Mouse (Mus musculus) 3134 (cell line): ENCODE measurements at regions not wholly inside any gene's neighbourhood (a gene's known extent, or its start where the extent isn't known, plus 50 kb on each side); places are given as distances from the start of the nearest gene placed in this dataset.
A peak's percentile ranks its signal among the peaks of the same experiment; 100 is the strongest.

Source experiments
- DNase-seq: peaks from one replicate; pipeline ENCODE4 v3.0.0-alpha.2; 2011; ENCODE audit warnings: low spot score; ENCODE audit not compliant: insufficient read length; ENCODE audit errors: extremely low read depth

DNA sequence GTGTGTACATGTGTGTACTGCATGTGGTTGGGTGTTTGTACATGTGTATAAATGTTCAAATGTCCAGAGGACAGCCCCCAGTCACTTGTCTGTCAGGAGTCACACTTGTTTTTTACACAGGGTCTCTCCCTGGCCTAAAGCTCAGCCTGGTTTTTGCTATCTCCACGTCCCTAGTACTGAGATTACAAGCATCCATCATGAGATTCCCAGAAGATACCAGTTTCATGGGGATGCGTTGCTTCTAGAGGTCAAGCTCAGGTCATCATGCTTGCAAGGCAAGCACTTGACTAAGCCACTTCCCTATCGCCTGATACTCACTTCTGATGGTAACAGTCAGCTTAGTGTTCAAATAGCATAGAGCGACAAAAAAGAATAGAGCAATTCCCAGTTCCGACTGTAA, 244.1 kb upstream of the Jmjd1c start:
- DNase-seq: no peak

DNA sequence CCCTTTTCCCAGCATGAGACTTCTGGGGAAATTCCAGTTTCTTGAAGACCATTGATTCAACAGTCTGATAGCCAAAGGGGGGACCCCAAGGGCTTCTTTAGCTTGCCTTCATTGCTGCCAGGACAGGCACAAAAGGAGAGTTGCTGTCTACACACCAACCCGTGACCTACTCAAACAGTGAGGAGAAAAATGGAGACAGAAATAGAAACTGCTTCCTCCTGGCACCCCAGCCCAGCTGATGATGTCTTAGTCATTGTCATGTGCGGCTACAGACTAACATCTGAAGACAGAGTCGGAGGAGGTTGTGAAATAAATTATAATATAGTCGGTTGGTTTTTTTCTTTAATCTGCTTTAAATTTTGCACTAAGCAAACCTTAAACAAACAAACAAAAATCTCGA, 243.2 kb upstream of the Jmjd1c start:
- peak; percentile 36 for DNase-seq

DNA sequence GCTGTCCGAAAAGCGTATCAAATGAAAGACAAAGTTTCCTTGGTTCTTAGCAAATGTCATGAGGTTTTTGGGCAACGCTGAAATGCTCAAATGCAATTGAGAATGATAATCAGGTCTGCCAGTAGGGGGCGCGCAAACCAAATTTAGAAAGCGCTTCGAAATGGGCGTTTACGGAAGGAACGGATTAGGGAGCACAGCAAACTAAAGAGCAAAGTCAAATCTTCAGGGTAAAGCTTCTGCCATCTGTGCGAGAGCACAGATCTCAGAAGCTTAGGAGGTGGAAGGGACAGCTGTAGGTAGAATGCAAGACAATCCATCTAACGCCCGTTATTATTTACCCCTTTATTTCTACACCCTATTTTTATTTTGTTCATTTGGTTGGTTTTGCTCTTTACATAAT, 242.7 kb upstream of the Jmjd1c start:
- DNase-seq: peak; percentile 54

DNA sequence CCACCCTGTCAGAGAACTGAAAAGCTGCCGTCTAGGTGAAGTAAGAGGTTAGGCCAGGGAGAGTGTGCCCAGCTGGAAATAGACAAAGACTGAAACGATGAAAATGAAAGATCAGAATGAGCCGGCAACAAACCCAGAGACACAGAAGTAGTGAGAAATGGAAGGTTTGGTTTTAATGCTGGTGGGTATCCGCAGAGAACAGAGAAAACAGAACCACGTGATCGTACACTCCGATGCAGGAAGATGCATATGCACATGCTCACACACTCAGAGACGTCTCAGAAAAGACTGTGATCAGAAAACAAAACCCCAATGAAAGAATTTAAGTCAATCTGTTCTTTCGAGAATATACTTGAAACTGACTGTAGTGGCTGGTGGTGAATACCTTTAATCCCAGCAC, 241.0 kb upstream of the Jmjd1c start:
- DNase-seq: no peak

DNA sequence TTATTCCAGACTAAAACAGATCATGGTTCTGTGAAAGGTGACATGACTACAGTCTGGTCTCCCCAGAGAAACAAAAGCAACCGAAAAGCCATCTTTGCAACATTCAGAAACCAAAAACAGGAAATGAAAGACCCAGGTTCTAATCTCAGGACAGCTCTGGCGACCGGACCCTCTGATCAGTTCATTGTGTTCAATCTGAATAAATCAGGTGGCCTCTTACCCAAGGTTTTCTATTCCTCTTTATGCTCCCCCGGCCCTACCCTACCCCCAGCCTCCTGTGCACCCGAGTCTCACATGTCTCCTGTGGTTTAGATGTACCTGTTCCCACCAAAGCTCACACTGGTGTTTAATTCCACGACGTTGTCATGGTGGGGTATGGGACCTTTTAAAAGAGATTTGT, 238.6 kb upstream of the Jmjd1c start:
- DNase-seq: no peak

DNA sequence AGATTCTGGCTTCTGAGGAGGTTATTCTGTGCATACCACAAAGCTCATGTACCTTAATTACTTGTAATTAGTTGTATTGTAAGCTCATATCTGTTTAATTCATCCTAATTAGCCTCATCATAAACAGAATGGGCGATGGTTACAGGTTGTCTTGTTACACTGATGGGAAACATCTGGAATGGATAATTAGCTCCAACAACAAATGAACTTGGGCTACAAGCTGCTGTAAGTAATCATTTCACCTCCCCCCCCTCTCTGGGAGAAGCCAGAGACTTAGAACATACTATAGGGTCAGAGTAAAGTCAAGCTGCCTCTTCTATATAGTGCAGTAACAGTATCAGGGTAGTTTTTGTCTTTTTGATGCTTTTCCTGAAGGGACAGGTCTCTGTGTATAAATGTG, 234.5 kb upstream of the Jmjd1c start:
- DNase-seq: no peak

DNA sequence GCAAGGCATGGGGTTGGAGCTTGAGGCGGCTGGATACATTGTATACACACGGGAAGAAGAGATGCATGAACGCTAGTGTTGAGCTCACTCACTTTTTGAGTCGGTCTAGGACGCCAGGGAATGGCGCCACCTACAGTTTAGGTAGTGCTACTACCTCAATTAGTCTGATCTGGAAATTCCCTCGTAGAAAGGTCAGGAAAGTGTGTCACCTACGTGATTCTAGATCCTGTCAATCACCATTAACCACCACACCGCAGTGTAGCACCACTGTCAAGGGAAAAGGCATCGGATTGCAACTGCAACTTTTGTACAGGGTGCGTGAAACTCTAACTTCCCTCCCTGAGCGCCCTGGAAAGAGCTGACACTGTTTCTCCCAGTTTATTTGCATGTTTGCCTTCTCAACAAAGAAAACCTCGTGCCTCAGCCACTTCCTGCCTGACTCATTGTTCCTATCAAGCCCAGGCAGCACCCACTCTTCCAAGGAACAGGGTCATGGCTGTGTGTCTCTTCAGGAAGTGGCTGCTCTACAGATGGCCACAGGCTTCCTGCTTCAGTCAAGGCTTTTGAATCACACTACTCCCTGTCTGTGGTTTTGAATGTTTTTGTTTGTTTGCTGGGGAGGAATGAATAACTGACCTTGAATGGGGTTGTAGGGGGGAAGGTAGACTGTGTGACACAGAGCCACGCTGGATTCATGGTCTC, 231.6 kb upstream of the Jmjd1c start:
- peak; percentile 77 for DNase-seq

DNA sequence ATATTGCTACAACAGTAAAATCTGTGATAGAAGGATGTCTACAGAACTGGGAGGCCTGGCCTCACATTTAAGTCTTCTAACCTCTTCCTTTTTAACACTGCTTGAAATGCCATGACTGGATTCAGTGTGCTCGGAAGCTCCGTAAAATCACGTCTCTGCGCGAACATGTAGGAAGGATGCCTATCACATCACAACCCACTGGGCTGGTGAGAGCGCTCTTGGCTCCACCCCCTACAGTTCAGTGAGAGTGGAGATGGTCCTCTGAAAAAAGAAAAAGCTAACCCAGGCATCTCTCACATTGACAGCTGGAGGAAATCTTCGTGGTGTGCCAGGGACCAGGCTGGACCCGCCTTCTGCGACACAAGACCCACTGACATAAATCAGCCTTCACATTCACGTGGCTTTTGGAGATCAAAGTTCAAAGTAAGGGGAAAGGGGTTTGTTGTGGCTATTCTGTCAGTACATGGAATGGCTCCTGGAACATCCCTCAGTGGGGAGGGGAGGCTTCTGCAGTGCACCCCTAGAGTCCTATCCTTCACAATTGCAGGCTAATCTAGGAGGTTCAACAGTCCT, 230.8 kb upstream of the Jmjd1c start:
- no peak for DNase-seq

DNA sequence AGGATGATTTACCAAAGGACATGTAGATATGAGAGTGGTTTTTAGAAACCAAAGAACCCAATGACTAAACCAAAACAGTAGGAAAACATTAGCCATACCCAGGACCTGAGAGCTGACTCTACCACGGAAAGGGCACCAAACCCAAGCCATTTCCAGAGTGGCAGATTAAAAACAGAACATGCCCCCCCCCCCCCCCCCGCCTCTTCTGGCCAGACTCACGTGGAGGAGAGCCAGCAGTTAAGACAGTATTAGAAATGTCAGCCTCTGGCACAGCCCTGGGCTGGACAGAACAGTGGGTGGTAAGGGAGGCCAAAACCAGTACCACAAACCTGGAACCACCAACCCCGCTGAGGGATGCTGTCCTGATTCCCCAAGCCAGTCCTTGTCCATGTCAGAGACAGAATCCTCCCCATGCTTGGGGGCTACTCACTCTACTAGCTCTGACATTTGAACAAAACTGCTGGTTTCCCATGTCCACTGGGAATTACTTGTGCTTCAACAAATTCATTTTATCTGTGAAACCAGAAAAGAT, 224.7 kb upstream of the Jmjd1c start:
- no peak for DNase-seq

DNA sequence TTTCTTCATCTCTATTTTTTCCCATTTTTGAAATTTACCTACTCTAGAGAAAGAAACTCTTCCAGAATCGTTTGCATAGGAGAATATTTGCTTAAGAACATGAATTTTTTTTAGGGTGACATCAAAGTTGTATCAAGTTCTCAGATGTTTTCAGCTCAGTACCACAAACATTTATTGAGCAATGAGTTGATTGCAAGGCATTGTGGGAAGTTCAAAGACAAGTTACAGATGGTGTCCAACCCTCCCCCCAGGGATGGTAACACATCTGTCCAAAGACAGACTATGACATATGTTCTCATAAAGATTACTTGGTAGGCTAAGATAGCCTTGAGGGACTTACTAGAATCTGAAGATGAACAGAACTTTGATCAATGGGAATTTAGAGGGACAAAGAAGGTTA, 224.3 kb upstream of the Jmjd1c start:
- no peak for DNase-seq

DNA sequence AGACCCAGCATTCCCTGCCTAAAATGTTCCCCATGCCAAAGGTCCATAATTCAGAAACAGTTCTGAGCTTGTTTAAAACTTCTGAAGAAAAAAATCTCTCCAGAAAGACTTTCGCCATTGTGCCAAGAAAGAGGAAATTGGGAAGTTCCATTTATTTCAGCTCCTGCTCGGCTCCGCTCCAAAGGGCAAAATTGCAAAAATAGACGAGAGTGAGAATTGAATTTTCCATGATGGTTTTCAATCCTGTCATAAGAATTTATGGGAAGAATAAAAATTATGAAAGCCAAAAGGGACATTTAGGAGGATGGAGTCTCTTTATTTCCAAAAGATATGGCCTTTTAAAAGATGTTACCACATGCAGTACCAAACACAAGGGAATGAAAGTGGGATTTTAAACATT, 222.5 kb upstream of the Jmjd1c start:
- no peak for DNase-seq

DNA sequence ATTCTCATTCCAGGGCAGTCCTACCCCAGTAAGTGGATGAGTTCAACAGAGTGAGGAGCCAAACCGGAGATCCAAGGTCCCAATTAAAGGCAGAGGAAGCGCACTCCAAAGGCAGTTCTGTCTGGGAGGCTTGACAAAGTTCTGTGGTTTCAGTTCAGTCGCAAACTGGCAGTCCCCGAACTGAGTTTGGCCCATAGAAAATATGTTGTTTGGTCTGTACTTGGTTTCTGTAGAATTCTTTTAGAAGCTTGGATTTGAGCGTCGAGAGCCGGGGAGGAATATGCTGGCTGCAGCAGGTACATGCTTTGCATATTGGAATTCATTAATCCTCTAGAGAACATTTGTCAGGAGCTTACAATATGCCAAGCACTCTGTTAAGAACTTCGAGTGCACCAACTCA, 216.9 kb upstream of the Jmjd1c start:
- no peak for DNase-seq

DNA sequence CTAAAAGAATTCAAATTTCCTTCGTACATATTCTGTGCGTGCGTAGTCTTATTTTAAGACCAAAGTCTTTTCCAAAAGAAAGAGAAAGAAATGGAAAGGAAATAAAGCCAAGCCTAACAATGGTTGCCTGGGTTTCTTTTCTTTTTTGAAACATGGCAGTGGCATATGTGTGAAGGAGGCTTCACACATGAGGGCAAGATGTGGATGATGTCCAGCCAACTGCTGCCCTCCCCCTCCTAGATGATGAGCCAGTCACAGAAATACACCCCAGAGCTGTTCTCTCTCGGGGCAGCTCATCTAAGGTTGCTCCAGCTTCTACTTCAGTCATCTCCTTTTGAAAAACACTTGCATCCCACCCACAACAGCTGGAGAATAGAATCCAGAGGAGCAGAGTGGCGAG, 213.1 kb upstream of the Jmjd1c start:
- DNase-seq: no peak

DNA sequence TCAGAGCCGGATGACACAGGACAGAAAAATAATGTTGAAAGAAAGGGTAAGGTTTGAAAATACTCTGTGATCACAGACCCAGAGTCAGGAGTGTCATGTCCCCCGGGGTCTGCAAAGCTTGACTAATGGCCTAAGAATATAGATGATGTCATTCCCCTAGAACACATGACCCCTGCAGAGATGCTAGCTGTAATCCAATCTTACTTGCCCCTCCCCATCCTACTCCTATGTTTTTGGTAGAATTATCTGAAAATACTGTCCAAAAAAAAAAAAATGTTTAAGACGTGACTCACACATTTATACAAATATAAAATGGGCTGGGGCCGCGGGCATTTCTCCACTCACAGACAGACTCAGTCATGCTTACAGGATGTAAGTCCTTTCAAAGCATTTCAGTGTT, 210.3 kb upstream of the Jmjd1c start:
- DNase-seq: peak; percentile 54

DNA sequence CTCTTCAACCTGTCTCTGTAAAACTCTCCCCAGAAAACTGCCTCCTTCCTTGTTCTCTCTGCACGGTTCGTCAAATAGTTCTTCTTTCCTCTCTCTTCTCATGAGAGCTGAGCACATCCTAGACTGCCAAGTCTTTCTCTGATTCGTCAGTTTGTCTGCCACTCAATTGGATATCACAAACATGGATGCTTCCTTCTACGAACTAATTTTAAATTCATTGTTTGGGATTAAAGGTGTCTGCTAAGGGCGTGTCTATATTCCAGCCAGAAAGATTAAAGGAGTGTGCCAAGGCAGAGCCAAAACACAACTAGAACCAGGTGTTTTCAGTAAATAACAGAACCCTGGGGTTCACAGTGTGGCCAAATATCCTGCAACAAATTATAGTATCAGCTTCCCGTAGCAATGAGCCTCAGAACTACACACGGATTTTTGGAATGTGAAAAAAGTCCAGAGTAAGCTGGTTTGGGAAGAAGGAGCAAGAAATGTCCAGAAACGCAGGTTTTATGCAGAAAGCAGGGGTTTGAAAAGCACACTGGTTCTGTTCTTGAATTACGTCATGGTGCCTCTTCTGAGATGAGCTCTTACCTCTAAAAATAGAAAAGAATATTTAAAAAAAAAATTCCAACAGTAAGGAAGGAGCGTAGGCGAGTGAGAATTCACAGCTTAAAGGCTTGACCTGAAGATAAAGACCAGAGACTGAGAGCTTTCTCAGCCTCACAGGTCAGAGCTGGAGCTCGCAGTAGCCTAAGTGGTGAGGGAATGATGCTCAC, 206.0 kb upstream of the Jmjd1c start:
- DNase-seq: no peak

DNA sequence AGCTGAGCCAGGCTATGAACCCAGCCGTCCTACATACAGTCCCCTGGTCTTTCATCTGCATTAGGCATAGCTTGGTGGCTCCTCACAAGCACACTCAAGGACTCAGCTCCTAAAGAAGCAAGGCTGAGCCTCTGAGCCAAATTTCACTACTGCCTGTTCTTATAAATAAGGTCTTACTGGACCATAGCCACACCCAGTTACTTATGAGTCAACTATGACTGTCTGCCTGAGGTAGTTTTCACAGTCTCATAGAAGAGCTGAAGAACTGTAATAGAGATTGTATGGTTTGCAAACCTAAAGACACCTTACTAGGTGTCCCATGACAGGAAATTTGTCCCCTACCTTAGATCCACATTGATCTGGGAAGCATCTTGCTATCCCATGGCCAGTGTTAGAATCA, 204.1 kb upstream of the Jmjd1c start:
- DNase-seq: peak; percentile 34

DNA sequence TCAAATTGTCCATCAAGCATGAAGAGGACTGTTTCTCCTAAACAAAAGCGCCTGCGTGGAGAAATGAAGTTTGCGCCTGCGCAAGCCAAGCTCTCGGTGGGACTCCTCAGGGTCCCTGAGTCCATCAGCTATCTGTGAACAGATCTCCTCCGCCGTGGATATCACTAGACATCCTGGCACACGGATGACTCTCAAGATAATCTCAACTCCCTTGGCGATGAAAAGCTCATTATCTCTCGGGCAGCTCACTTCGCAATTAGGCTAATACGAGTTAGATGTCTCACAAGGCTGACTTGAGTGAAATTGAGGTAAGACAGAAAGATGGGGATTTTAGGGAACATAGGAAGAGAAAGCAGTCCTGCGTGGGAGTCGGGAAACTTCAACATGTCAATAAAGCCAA, 202.1 kb upstream of the Jmjd1c start:
- no peak for DNase-seq

DNA sequence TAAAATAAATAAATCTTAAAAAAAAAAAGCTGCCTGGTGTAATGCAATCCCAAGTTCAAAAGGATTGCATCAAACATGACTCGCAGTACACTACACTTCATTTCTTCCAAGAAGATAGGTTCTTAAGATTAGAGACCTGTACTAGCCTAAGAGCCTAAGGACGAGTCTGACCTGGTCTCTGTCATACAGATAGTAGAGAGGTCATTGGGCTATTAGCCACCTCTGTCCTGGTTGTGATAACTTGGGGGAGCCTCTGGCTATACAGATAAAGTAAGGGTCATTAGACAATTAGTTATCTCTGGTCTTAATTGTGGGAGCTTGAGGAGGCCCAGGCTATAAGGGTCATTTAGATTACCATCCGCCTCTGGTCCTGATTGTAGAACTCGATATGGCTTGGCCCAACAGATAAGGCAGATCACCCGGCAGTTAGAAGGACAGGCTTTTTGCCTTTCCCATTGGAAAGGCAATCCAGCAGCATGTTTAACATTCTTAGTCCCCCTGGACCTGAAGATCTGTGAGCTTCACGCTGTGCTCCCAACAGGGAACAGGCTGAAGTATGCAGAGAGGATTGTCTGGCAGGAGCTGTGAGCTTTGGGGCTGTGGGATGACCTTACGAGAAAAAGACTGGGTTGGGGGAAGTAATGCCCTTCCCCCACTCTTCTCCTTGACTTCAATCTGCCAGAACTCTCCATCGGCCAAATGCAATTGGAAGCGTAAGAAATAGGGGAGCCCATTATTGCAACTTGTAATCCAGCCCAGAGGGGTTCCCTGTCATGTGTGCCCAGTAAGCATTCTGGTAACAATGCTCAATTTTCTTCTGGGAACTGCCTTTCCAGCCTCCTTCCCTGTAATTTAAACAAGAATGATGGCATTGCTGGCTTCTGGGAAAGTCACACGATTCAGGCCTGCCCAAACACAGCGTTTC, 199.0 kb upstream of the Jmjd1c start:
- no peak for DNase-seq

DNA sequence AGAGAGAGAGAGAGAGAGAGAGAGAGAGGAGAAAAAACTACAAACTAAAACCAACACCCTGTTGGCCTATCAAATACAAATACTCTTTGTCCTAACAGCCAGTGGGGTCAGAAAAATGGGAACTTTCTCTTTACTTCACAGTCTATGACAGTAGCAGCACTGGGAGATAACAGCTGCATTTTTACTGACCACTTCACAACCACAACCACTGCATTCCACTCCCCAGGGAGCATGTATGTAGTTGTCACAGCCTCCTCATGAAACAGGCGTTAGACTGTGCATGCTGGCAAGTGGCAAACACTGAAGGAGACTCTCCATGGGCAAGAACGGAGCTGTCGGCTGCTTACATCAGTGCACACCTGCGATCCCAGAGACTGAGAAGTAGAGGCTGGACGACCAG, 196.2 kb upstream of the Jmjd1c start:
- DNase-seq: no peak

DNA sequence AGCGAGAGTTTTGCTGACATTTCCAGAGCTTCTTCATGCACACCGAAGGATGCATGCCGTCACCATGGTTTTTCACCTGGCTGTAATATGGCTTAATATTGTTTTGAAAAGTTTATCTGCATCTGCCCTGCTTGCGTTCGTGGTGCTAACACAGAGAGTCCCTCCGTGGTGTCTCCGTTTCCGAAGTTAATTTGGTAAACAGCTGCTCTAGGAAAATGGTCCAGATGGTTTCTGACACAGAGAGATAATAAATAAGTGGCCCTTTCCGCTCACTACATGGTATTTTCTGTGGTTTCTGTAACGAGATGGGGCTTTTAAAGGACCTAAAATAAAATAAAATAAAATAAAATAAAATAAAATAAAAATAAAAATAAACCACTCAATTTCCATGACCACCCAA, 195.1 kb upstream of the Jmjd1c start:
- no peak for DNase-seq

DNA sequence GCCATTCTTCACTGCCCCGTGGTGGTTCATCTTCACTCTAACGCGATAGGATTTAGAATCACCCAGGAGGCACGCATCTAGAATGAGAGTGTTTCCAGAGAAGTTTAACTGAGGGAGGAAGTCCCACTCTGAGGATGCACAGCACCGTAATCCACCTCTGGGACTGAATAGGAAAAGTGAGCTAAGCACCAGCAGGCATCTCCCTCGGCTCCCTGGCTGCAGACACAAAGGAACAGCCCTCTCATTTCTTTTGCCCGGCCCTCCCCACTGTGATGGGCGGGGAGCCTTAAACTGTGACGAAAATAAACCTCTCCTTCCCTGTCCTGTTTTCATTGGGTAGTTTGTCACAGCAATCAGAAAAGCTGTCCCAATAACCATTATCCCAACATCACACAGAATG, 194.1 kb upstream of the Jmjd1c start:
- DNase-seq: no peak
